Mouse (Mus musculus): ENCODE results near the gene Tspan14. TPM values are rescaled to one million over a fixed set of nuclear protein-coding genes. Genes with fewer than 3 reads are reported as not detected.

Gene Tspan14
- polyA plus RNA-seq, 1 experiment from 2014 or later, result 72.7 TPM

Other genes starting within 250 kb of the Tspan14 start
- 1.8 and 1.9 TPM in 2 replicates for gene Sh2d4b, start 73.5 kb downstream of the Tspan14 start, polyA plus RNA-seq (2014; fragmentation: Nextera tagmentation; extraction: Ambion mirVana)
- gene Fam213a, start 47.0 kb upstream of the Tspan14 start, polyA plus RNA-seq (2014; fragmentation: Nextera tagmentation; extraction: Ambion mirVana), result 35.7 and 39.7 TPM in 2 replicates
- 0.29 TPM in 1 of 2 replicates, not detected in the other for gene Dydc2, start 102.4 kb upstream of the Tspan14 start, polyA plus RNA-seq (2014; fragmentation: Nextera tagmentation; extraction: Ambion mirVana)
- gene Dydc1, start 106.1 kb upstream of the Tspan14 start, polyA plus RNA-seq (2014; fragmentation: Nextera tagmentation; extraction: Ambion mirVana), result 0.24 TPM in 1 of 2 replicates, not detected in the other
- 0.15 and 0.20 TPM in 2 replicates for gene Mat1a, start 138.2 kb upstream of the Tspan14 start, polyA plus RNA-seq (2014; fragmentation: Nextera tagmentation; extraction: Ambion mirVana)
- gene Sftpa1, start 165.0 kb upstream of the Tspan14 start, polyA plus RNA-seq (2014; fragmentation: Nextera tagmentation; extraction: Ambion mirVana), result not detected in 2 replicates
- not detected in 2 replicates for gene Mbl1, start 184.7 kb upstream of the Tspan14 start, polyA plus RNA-seq (2014; fragmentation: Nextera tagmentation; extraction: Ambion mirVana)
- 0.26 and 0.39 TPM in 2 replicates for gene Sftpd, start 218.3 kb upstream of the Tspan14 start, polyA plus RNA-seq (2014; fragmentation: Nextera tagmentation; extraction: Ambion mirVana)